Mouse (Mus musculus): ENCODE data around the gene Cfap299. TPM values are rescaled to one million over a fixed set of nuclear protein-coding genes. Genes with fewer than 3 reads are reported as not detected.

The Cfap299 gene
- polyA plus RNA-seq, 1 experiment from 2014 or later = 0.46 TPM

DNA sequence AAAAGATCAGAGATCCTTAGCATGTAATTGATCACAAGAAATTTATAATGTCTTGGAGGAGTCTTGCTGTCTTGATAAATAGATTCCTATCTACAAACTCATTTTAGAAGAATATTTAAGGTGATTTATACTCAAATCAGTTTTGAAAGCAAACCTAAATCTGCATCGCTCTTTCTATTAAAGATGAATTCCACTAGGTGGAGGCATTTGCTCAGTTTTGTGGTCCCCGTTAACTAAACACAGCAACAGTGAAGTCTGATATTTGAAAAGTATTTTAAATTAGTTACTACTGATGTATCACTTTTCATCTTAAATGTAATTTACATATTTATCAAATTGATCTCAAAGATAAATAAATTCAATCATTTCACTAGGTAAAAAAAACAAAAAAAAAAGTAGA lies 15.5 kb downstream of the Cfap299 start:
- 69% methylated on average over 2 of the region's 2 CpGs for WGBS
- ATAC-seq (ENCODE audit: low FRiP score, low read depth) = no peak

GRCm38 (mm10) chr5:98346067-98346466 lies 17.0 kb downstream of the Cfap299 start:
- no peak overlapping the region for H3K9ac ChIP-seq

More for the DNA sequence above, 15.5 kb downstream of the Cfap299 start:
- no peak overlapping the region for H3K27ac ChIP-seq
- H3K4me2 ChIP-seq (replicated peaks) = no peak overlapping the region
- no peaks in the 10 kb centered on the region for H3K36me3 ChIP-seq
- H3K27me3 ChIP-seq = no peaks in the 10 kb centered on the region
- no peaks in the 10 kb centered on the region for H3K9me3 ChIP-seq
- H3K4me3 ChIP-seq = no peak overlapping the region
- H3K4me1 ChIP-seq = peaks cover 8% of the 10 kb centered on the region; the same call in 1 of the 2 replicates
- H3K9ac ChIP-seq = no peak overlapping the region

DNA sequence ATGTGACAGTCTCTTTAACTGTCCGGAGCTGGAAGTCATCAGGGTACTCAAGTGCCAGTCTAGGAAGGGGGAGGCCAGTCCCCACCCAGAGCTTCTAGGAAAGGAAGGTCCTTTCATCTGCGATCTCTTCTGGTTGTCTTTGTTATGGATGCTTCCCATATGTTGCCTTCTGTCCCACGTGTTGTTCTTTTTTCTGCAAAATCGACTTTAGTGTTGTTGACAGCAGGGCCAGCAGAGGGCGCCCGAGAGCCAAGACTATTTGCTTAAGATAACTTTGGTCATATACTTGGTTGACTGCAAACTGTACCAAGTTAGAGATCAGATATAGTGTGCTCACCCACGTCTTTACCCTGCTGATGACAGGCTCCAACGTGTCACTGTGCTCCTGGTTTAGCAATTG lies 19.5 kb downstream of the Cfap299 start:
- 14% methylated on average over 8 of the region's 8 CpGs for WGBS
- peak; percentile 70; the same call in 1 of the 2 replicates for ATAC-seq (ENCODE audit: low FRiP score, low read depth)
- Histone ChIP-seq H3K9ac (no peak overlapping the region), H3K4me2 (replicated peaks) (no peak overlapping the region; the same call in 1 of the 2 replicates), H3K27ac (no peak overlapping the region), H3K4me1 (peaks cover 8% of the 10 kb centered on the region; the same call in 1 of the 2 replicates), H3K27me3 (no peaks in the 10 kb centered on the region), H3K9me3 (no peaks in the 10 kb centered on the region), H3K36me3 (no peaks in the 10 kb centered on the region), H3K4me3 (no peak overlapping the region)

More at GRCm38 (mm10) chr5:98346067-98346466, 17.0 kb downstream of the Cfap299 start:
- ATAC-seq (ENCODE audit: low FRiP score, low read depth) = no peak
- H3K36me3 ChIP-seq = no peaks in the 10 kb centered on the region
- no peaks in the 10 kb centered on the region for H3K27me3 ChIP-seq
- no peak overlapping the region for H3K4me2 ChIP-seq (replicated peaks)
- no peaks in the 10 kb centered on the region for H3K9me3 ChIP-seq
- WGBS = 66% methylated on average over 7 of the region's 7 CpGs
- peaks cover 8% of the 10 kb centered on the region; the same call in 1 of the 2 replicates for H3K4me1 ChIP-seq
- H3K4me3 ChIP-seq = no peak overlapping the region
- no peak overlapping the region for H3K27ac ChIP-seq

DNA sequence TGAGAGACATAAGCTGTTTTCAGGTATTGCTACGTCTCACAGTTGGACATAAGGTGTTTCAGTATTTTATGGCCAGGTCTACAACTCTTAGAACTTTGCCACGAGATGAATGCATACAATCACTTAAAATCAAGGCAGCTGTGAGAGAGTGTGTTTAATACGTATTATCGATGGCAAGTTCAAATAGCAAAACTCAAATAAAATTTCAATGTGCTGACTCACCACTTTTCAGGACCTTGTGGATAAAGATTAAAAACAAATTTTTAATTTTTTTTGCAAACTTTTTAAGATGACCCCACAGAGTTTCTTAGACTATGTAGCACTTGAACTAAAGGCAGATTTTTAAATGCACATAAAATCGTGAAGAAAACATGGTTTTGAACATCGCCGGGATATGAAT lies 30.8 kb downstream of the Cfap299 start:
- no peak overlapping the region for H3K27ac ChIP-seq
- no peaks in the 10 kb centered on the region for H3K9me3 ChIP-seq
- peaks cover under 1% of the 10 kb centered on the region; the same call in 1 of the 2 replicates for H3K27me3 ChIP-seq
- H3K4me3 ChIP-seq = no peak overlapping the region
- H3K4me1 ChIP-seq = no peaks in the 10 kb centered on the region
- no peak overlapping the region for H3K9ac ChIP-seq
- no peak overlapping the region for H3K4me2 ChIP-seq (replicated peaks)
- H3K36me3 ChIP-seq = no peaks in the 10 kb centered on the region
- no peak for ATAC-seq (ENCODE audit: low FRiP score, low read depth)
- 81% methylated on average over 7 of the region's 7 CpGs for whole genome bisulfite sequencing

DNA sequence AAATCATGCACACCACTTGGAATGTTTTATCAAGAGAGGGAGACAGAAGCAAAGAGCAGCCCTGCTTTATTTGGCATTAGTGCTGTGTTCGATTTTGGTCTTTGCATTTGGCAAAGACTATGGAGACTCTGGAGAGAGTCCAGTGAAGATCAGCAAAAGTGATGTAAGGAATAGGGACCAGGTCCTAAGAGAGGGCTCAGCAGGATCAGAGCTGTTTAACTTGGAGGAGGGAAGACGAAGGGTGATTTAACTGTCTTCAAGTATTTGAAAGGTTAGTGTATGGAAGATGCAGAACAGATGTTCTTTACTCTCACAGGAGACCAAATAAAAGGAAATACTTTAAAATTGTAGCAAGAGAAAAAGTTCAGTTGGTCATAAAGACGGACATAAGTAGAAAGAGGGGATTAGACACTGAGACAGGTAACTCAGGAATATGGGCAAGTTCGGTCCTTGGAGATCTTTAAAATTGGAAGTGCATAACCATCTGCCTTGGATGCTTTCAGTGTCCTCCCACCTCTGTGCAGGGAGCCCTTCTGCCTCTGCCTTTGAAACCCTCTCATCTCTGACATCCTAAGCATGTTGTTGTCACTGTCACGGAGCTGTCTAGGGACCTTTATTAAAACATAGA lies 31.8 kb downstream of the Cfap299 start:
- 60% methylated on average over 5 of the region's 5 CpGs for WGBS
- ATAC-seq (ENCODE audit: low FRiP score, low read depth) = peak; percentile 78

GRCm38 (mm10) chr5:98363428-98363827 lies 34.3 kb downstream of the Cfap299 start:
- no peaks in the 10 kb centered on the region for H3K4me1 ChIP-seq
- H3K9me3 ChIP-seq = no peaks in the 10 kb centered on the region
- no peak overlapping the region for H3K4me3 ChIP-seq
- no peak overlapping the region for H3K27ac ChIP-seq
- H3K36me3 ChIP-seq = no peaks in the 10 kb centered on the region
- no peak for ATAC-seq (ENCODE audit: low FRiP score, low read depth)
- peaks cover 5% of the 10 kb centered on the region; the same call in 1 of the 2 replicates for H3K27me3 ChIP-seq
- no peak overlapping the region for H3K4me2 ChIP-seq (replicated peaks)
- H3K9ac ChIP-seq = no peak overlapping the region
- WGBS = 56% methylated on average over 8 of the region's 8 CpGs

More for the DNA sequence above, 31.8 kb downstream of the Cfap299 start:
- H3K36me3 ChIP-seq = no peaks in the 10 kb centered on the region
- H3K4me3 ChIP-seq = no peak overlapping the region
- no peaks in the 10 kb centered on the region for H3K9me3 ChIP-seq
- no peak overlapping the region for H3K4me2 ChIP-seq (replicated peaks)
- no peak overlapping the region for H3K9ac ChIP-seq
- H3K27me3 ChIP-seq = peaks cover 5% of the 10 kb centered on the region; the same call in 1 of the 2 replicates
- no peaks in the 10 kb centered on the region for H3K4me1 ChIP-seq
- no peak overlapping the region for H3K27ac ChIP-seq

DNA sequence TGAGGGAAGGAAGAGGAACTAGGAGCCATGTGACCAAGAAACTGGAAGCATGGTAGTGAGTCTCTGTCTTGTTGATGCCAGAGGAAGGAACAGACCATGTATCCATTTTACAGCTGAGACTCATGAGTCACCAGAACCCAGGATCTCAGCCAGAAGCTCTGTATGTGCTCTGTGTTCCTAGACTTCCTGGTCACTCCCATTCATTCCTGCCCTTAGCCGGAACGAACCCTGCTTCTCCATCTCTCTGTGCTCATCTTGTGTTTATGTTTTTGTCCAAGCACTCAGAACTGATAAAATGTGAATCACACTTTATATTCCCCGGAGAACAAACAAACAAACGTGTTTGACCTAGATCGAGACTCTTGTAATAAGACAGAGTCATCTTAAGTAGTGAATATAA lies 36.2 kb downstream of the Cfap299 start:
- 85% methylated on average over 5 of the region's 5 CpGs for WGBS
- ATAC-seq (ENCODE audit: low FRiP score, low read depth) = no peak
- Histone ChIP-seq H3K4me3 (no peak overlapping the region), H3K27ac (no peak overlapping the region), H3K9me3 (no peaks in the 10 kb centered on the region), H3K4me1 (no peaks in the 10 kb centered on the region), H3K4me2 (replicated peaks) (no peak overlapping the region), H3K36me3 (no peaks in the 10 kb centered on the region), H3K9ac (no peak overlapping the region), H3K27me3 (peaks cover 5% of the 10 kb centered on the region; the same call in 1 of the 2 replicates)

DNA sequence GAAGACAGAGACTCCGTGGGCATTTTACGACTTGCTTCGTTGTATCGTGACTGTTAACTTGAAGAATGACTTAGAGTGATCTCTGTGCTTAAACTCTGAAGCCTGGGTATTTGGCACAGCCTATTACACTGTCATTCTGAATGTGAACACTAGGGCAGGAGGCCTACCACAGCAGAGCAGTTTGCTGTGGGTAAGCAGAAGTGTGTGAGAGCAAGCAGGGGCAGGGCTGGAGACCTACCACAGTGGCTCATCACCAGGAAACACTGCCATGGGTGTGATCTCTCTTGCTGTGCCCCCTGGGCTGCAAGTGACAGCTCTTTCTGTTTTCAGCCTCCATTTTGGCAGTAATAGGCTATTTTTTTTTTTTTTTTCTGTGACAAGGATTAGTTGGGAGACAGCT lies 39.7 kb downstream of the Cfap299 start:
- Histone ChIP-seq H3K9me3 (no peaks in the 10 kb centered on the region), H3K27me3 (0 out of 2 replicates have a peak, but pooled peaks cover 5% of the 10 kb centered on the region), H3K4me3 (no peak overlapping the region), H3K36me3 (no peaks in the 10 kb centered on the region), H3K4me1 (no peaks in the 10 kb centered on the region), H3K27ac (no peak overlapping the region), H3K4me2 (replicated peaks) (no peak overlapping the region), H3K9ac (no peak overlapping the region)
- ATAC-seq (ENCODE audit: low FRiP score, low read depth) = no peak
- 15% methylated on average over 4 of the region's 4 CpGs for WGBS

- Histone ChIP-seq H3K4me2 (replicated peaks) (no peak overlapping the region), H3K36me3 (no peaks in the 10 kb centered on the region), H3K9ac (no peak overlapping the region), H3K4me1 (no peaks in the 10 kb centered on the region), H3K27ac (no peak overlapping the region), H3K27me3 (0 out of 2 replicates have a peak, but pooled peaks cover 5% of the 10 kb centered on the region), H3K9me3 (no peaks in the 10 kb centered on the region), H3K4me3 (no peak overlapping the region)
- WGBS = 70% methylated on average over 7 of the region's 7 CpGs
- ATAC-seq (ENCODE audit: low FRiP score, low read depth) = no peak
Observed at GRCm38 (mm10) chr5:98369426-98369825, 40.3 kb downstream of the Cfap299 start.

- Histone ChIP-seq H3K36me3 (no peaks in the 10 kb centered on the region), H3K9ac (no peak overlapping the region), H3K4me1 (no peaks in the 10 kb centered on the region), H3K4me3 (no peak overlapping the region), H3K9me3 (no peaks in the 10 kb centered on the region), H3K4me2 (replicated peaks) (no peak overlapping the region), H3K27ac (no peak overlapping the region), H3K27me3 (no peaks in the 10 kb centered on the region)
- 53% methylated on average over 8 of the region's 8 CpGs for WGBS
- ATAC-seq (ENCODE audit: low FRiP score, low read depth) = no peak
Observed at GRCm38 (mm10) chr5:98376058-98376798, 47.1 kb downstream of the Cfap299 start.

DNA sequence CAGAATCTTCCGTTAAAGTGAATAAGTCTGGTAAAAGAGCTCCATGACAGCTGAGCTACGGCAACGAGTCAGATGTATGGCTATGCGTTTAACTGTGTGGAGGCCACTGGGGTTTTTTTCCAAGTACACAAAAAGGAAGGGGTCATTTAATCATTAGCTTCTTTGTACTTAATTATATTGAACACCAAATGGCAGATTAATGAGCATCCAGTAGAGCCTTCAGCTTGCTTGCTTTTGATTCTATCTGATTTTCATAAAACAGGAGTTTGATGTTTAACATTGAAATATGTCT lies 47.6 kb downstream of the Cfap299 start:
- WGBS = 29% methylated on average over 4 of the region's 4 CpGs
- H3K4me2 ChIP-seq (replicated peaks) = no peak overlapping the region

DNA sequence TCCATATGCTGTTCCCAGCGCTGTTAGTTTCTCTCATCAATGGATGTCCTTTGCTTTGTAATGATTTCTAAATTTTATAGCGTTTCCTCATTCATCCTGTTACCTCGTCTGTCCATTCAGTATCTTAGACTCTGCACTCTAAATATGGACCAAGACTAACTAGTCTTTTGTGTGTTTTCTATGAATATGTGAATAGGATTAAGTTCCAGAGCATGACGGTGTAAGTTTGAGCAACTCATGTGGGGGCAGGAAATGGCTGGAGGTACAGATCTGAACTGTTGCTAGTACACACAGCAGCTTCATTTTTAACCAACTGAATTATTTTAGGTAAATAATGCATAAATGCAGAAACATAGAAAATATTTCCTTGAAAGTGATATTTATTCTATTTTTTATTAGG lies 51.3 kb downstream of the Cfap299 start:
- Histone ChIP-seq H3K27me3 (0 out of 2 replicates have a peak, but pooled peaks cover 3% of the 10 kb centered on the region), H3K4me1 (no peaks in the 10 kb centered on the region), H3K27ac (no peak overlapping the region), H3K9me3 (no peaks in the 10 kb centered on the region), H3K4me2 (replicated peaks) (no peak overlapping the region), H3K36me3 (no peaks in the 10 kb centered on the region), H3K9ac (no peak overlapping the region), H3K4me3 (no peak overlapping the region)
- no peak for ATAC-seq (ENCODE audit: low FRiP score, low read depth)
- WGBS = 87% methylated on average over 4 of the region's 4 CpGs

More for the DNA sequence above, 47.6 kb downstream of the Cfap299 start:
- H3K27me3 ChIP-seq = no peaks in the 10 kb centered on the region
- no peaks in the 10 kb centered on the region for H3K36me3 ChIP-seq
- ATAC-seq (ENCODE audit: low FRiP score, low read depth) = no peak
- no peak overlapping the region for H3K27ac ChIP-seq
- H3K9me3 ChIP-seq = no peaks in the 10 kb centered on the region
- H3K4me3 ChIP-seq = no peak overlapping the region
- H3K4me1 ChIP-seq = no peaks in the 10 kb centered on the region
- no peak overlapping the region for H3K9ac ChIP-seq

Data from limb, embryonic 13.5 days (tissue).